Mouse (Mus musculus): ENCODE data around the gene Cdkn2d. TPM values are rescaled to one million over a fixed set of nuclear protein-coding genes. Genes with fewer than 3 reads are reported as not detected.
"Not testable (repeated sequence)": the region's sequence is repeated elsewhere in the genome, so short reads cannot be mapped to it uniquely, and the experiment has no call there.

Cdkn2d gene
- polyA plus RNA-seq, 1 experiment from 2014 or later, result 80.3 TPM

GRCm38 (mm10) chr9:21313394-21313793 is 22.2 kb upstream of the Cdkn2d start:
- 8% methylated on average over 11 of the region's 11 CpGs for WGBS
- DNase-seq (ENCODE audit: low spot score), result peak; percentile 94

GRCm38 (mm10) chr9:21312134-21312533 is 20.9 kb upstream of the Cdkn2d start, which contains the start of gene Ap1m2:
Ap1m2 (minus strand) TSS chr9:21312337.
- DNase-seq (ENCODE audit: low spot score), result no peak
- no peak within 1 kb of the TSS for H3K4me3 ChIP-seq (ENCODE audit: low read depth, low read length)
- H3K9me3 ChIP-seq (ENCODE audit: control insufficient read depth, low read length), result no peaks in the 10 kb centered on the region
- H3K27me3 ChIP-seq (ENCODE audit: control insufficient read depth, insufficient read depth, low read length), result peaks cover 10% of the 10 kb centered on the region
- H3K27ac ChIP-seq (ENCODE audit: low read depth, low read length), result no peak within 1 kb of the TSS
- no peaks in the 10 kb centered on the region for H3K4me1 ChIP-seq (replicated peaks; ENCODE audit: control insufficient read depth, insufficient read depth, low read length)
- no peaks in the 10 kb centered on the region for H3K36me3 ChIP-seq (ENCODE audit: control insufficient read depth, insufficient read depth, low read length)
- no peak for ATAC-seq (ENCODE audit: low FRiP score)
- no peak within 1 kb of the TSS for H3K9ac ChIP-seq (ENCODE audit: low read depth, low read length)
- H3K4me2 ChIP-seq (replicated peaks; ENCODE audit: low read depth, low read length), result no peak within 1 kb of the TSS
- WGBS, result 12% methylated on average over 34 of the region's 35 CpGs

More at GRCm38 (mm10) chr9:21313394-21313793, 22.2 kb upstream of the Cdkn2d start:
- Histone ChIP-seq H3K36me3 (ENCODE audit: control insufficient read depth, insufficient read depth, low read length) (no peaks in the 10 kb centered on the region), H3K4me3 (ENCODE audit: low read depth, low read length) (no peak overlapping the region), H3K27me3 (ENCODE audit: control insufficient read depth, insufficient read depth, low read length) (peaks cover 10% of the 10 kb centered on the region), H3K27ac (ENCODE audit: low read depth, low read length) (no peak overlapping the region), H3K9me3 (ENCODE audit: control insufficient read depth, low read length) (no peaks in the 10 kb centered on the region), H3K9ac (ENCODE audit: low read depth, low read length) (no peak overlapping the region), H3K4me1 (replicated peaks; ENCODE audit: control insufficient read depth, insufficient read depth, low read length) (no peaks in the 10 kb centered on the region), H3K4me2 (replicated peaks; ENCODE audit: low read depth, low read length) (no peak overlapping the region)
- peak; percentile 65 for ATAC-seq (ENCODE audit: low FRiP score)

GRCm38 (mm10) chr9:21311695-21312094 is 20.5 kb upstream of the Cdkn2d start:
- no peaks in the 10 kb centered on the region for H3K36me3 ChIP-seq (ENCODE audit: control insufficient read depth, insufficient read depth, low read length)
- no peak overlapping the region for H3K27ac ChIP-seq (ENCODE audit: low read depth, low read length)
- H3K27me3 ChIP-seq (ENCODE audit: control insufficient read depth, insufficient read depth, low read length), result peaks cover 10% of the 10 kb centered on the region
- DNase-seq (ENCODE audit: low spot score) (no peak), ATAC-seq (ENCODE audit: low FRiP score) (no peak)
- no peak overlapping the region for H3K9ac ChIP-seq (ENCODE audit: low read depth, low read length)
- no peak overlapping the region for H3K4me3 ChIP-seq (ENCODE audit: low read depth, low read length)
- no peaks in the 10 kb centered on the region for H3K9me3 ChIP-seq (ENCODE audit: control insufficient read depth, low read length)
- H3K4me2 ChIP-seq (replicated peaks; ENCODE audit: low read depth, low read length), result no peak overlapping the region
- WGBS, result 27% methylated on average over 7 of the region's 7 CpGs
- H3K4me1 ChIP-seq (replicated peaks; ENCODE audit: control insufficient read depth, insufficient read depth, low read length), result no peaks in the 10 kb centered on the region

GRCm38 (mm10) chr9:21309150-21309741 is 18.0 kb upstream of the Cdkn2d start:
- no peak overlapping the region for H3K4me2 ChIP-seq (replicated peaks; ENCODE audit: low read depth, low read length)
- DNase-seq (ENCODE audit: low spot score) (no peak), ATAC-seq (ENCODE audit: low FRiP score) (no peak)
- H3K27ac ChIP-seq (ENCODE audit: low read depth, low read length), result no peak overlapping the region
- H3K4me3 ChIP-seq (ENCODE audit: low read depth, low read length), result no peak overlapping the region
- H3K9me3 ChIP-seq (ENCODE audit: control insufficient read depth, low read length), result no peaks in the 10 kb centered on the region
- H3K9ac ChIP-seq (ENCODE audit: low read depth, low read length), result no peak overlapping the region
- no peaks in the 10 kb centered on the region for H3K36me3 ChIP-seq (ENCODE audit: control insufficient read depth, insufficient read depth, low read length)
- no peaks in the 10 kb centered on the region for H3K4me1 ChIP-seq (replicated peaks; ENCODE audit: control insufficient read depth, insufficient read depth, low read length)
- 73% methylated on average over 15 of the region's 15 CpGs for WGBS
- peaks cover 10% of the 10 kb centered on the region for H3K27me3 ChIP-seq (ENCODE audit: control insufficient read depth, insufficient read depth, low read length)

DNA sequence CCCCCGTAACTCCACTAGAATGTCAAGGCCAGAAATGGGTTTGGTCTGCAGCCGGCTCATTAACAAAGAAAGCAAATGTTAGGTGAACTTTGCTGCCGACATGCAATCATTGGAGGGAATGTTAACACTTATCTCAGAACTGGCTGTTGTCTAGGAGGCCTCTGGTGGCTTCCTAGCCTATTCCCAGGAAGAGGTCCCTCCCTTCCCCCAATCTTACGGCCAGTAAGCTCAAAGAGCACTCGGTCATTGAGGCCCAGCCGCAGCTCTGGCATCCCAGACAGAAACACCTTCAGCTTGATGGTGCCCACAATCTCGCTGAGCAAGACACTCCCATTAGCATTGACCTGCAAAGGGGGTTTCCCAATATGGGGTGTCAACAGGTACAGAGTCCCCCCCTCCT is 13.9 kb upstream of the Cdkn2d start:
- no peaks in the 10 kb centered on the region for H3K4me1 ChIP-seq (replicated peaks; ENCODE audit: control insufficient read depth, insufficient read depth, low read length)
- H3K36me3 ChIP-seq (ENCODE audit: control insufficient read depth, insufficient read depth, low read length), result no peaks in the 10 kb centered on the region
- ATAC-seq (ENCODE audit: low FRiP score), result no peak
- H3K9me3 ChIP-seq (ENCODE audit: control insufficient read depth, low read length), result no peaks in the 10 kb centered on the region
- no peak overlapping the region for H3K27ac ChIP-seq (ENCODE audit: low read depth, low read length)
- no peak overlapping the region for H3K4me3 ChIP-seq (ENCODE audit: low read depth, low read length)
- WGBS, result 88% methylated on average over 7 of the region's 7 CpGs
- DNase-seq (ENCODE audit: low spot score), result no peak
- no peak overlapping the region for H3K9ac ChIP-seq (ENCODE audit: low read depth, low read length)
- no peaks in the 10 kb centered on the region for H3K27me3 ChIP-seq (ENCODE audit: control insufficient read depth, insufficient read depth, low read length)
- no peak overlapping the region for H3K4me2 ChIP-seq (replicated peaks; ENCODE audit: low read depth, low read length)

DNA sequence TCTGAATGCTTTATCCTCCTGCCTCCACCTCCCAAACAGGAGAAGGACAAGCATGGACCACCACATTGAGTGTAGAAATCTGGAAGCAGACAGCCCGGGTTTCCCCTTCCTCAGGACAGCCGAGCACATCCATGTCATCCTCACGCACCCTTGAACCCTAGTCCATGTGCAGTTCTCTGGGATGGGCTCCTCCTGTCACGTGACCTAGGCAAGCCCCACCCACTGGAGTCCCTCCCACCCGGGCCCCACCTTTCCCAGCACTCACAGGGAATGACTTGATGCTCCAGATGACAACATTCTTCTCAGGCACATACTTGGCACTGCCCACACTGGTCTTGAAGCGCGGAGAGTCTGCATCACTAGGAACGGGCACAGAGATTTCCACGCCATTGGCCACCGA is 7.8 kb upstream of the Cdkn2d start:
- no peak for DNase-seq (ENCODE audit: low spot score)

GRCm38 (mm10) chr9:21292271-21292670 is 1.1 kb upstream of the Cdkn2d start:
- ATAC-seq (ENCODE audit: low FRiP score) (no peak), DNase-seq (ENCODE audit: low spot score) (no peak)
- Histone ChIP-seq H3K4me3 (ENCODE audit: low read depth, low read length) (no peak overlapping the region), H3K9me3 (ENCODE audit: control insufficient read depth, low read length) (no peaks in the 10 kb centered on the region), H3K4me1 (replicated peaks; ENCODE audit: control insufficient read depth, insufficient read depth, low read length) (peaks cover 4% of the 10 kb centered on the region; the same call in 1 of the 2 replicates), H3K9ac (ENCODE audit: low read depth, low read length) (no peak overlapping the region), H3K27me3 (ENCODE audit: control insufficient read depth, insufficient read depth, low read length) (no peaks in the 10 kb centered on the region), H3K27ac (ENCODE audit: low read depth, low read length) (0 out of 2 replicates have a peak overlapping the region, but pooled peaks have one; percentile 76), H3K4me2 (replicated peaks; ENCODE audit: low read depth, low read length) (no peak overlapping the region), H3K36me3 (ENCODE audit: control insufficient read depth, insufficient read depth, low read length) (no peaks in the 10 kb centered on the region; the same call in 1 of the 2 replicates)
- 92% methylated on average over 3 of the region's 3 CpGs for WGBS

More for the DNA sequence above, 7.8 kb upstream of the Cdkn2d start:
- Histone ChIP-seq H3K27me3 (ENCODE audit: control insufficient read depth, insufficient read depth, low read length) (no peaks in the 10 kb centered on the region), H3K27ac (ENCODE audit: low read depth, low read length) (no peak overlapping the region), H3K36me3 (ENCODE audit: control insufficient read depth, insufficient read depth, low read length) (no peaks in the 10 kb centered on the region), H3K4me2 (replicated peaks; ENCODE audit: low read depth, low read length) (no peak overlapping the region), H3K9me3 (ENCODE audit: control insufficient read depth, low read length) (no peaks in the 10 kb centered on the region), H3K4me1 (replicated peaks; ENCODE audit: control insufficient read depth, insufficient read depth, low read length) (no peaks in the 10 kb centered on the region), H3K9ac (ENCODE audit: low read depth, low read length) (no peak overlapping the region), H3K4me3 (ENCODE audit: low read depth, low read length) (no peak overlapping the region)
- WGBS, result 83% methylated on average over 10 of the region's 10 CpGs
- ATAC-seq (ENCODE audit: low FRiP score), result no peak

GRCm38 (mm10) chr9:21291868-21292267 is 661 bp upstream of the Cdkn2d start:
- Histone ChIP-seq H3K9ac (ENCODE audit: low read depth, low read length) (peak overlapping the region; percentile 27; the same call in 1 of the 2 replicates), H3K4me2 (replicated peaks; ENCODE audit: low read depth, low read length) (peak overlapping the region; percentile 44), H3K27ac (ENCODE audit: low read depth, low read length) (peak overlapping the region; percentile 76), H3K4me3 (ENCODE audit: low read depth, low read length) (peak overlapping the region; percentile 71)
- DNase-seq (ENCODE audit: low spot score); H3K36me3 ChIP-seq (ENCODE audit: control insufficient read depth, insufficient read depth, low read length); H3K27me3 ChIP-seq (ENCODE audit: control insufficient read depth, insufficient read depth, low read length); ATAC-seq (ENCODE audit: low FRiP score); H3K4me1 ChIP-seq (replicated peaks; ENCODE audit: control insufficient read depth, insufficient read depth, low read length); H3K9me3 ChIP-seq (ENCODE audit: control insufficient read depth, low read length): not testable (repeated sequence)
- 25% methylated on average over 7 of the region's 7 CpGs for WGBS

DNA sequence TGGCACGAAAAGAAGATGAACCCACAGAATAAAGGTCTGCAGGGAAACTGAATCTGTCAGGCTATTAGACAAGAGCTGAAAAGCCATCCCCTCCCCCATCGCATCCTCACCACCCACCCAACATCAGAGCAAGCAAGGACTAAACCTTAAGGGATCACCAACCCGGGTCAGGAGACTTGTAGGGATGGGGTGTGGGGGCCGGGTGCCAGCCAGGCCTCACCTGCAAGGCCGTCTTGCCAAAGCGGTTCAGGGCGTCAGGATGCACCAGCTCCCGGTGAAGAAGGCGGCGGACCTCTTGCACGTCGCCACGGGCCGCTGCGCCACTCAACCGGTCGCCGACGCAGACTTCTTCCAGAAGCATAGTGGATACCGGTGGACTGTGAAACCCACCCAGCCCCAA is 618 bp downstream of the Cdkn2d start:
- peak overlapping the region; percentile 72 for H3K4me2 ChIP-seq (replicated peaks; ENCODE audit: low read depth, low read length)
- H3K9me3 ChIP-seq (ENCODE audit: control insufficient read depth, low read length), result no peaks in the 10 kb centered on the region
- peak overlapping the region; percentile 71 for H3K4me3 ChIP-seq (ENCODE audit: low read depth, low read length)
- peak overlapping the region; percentile 72 for H3K9ac ChIP-seq (ENCODE audit: low read depth, low read length)
- H3K4me1 ChIP-seq (replicated peaks; ENCODE audit: control insufficient read depth, insufficient read depth, low read length), result peaks cover 8% of the 10 kb centered on the region
- peak overlapping the region; percentile 86 for H3K27ac ChIP-seq (ENCODE audit: low read depth, low read length)
- H3K27me3 ChIP-seq (ENCODE audit: control insufficient read depth, insufficient read depth, low read length), result no peaks in the 10 kb centered on the region
- WGBS, result under 1% methylated on average over 20 of the region's 20 CpGs
- no peak for ATAC-seq (ENCODE audit: low FRiP score)
- no peak for DNase-seq (ENCODE audit: low spot score)
- no peaks in the 10 kb centered on the region; the same call in 1 of the 2 replicates for H3K36me3 ChIP-seq (ENCODE audit: control insufficient read depth, insufficient read depth, low read length)
